Mouse (Mus musculus) C2C12 (cell line): Measurements from ENCODE around the gene Wdr91. TPM values are rescaled to one million over a fixed set of nuclear protein-coding genes. Genes with fewer than 3 reads are reported as not detected.

Source experiments
- H3K27me3 ChIP-seq: one replicate; pipeline ENCODE4 v1.6.1; 2011; ENCODE audit not compliant: control insufficient read depth, insufficient read depth, insufficient read length
- H3K36me3 ChIP-seq: one replicate; pipeline ENCODE4 v1.6.1; 2011; ENCODE audit not compliant: control insufficient read depth, insufficient read depth
- H3K4me3 ChIP-seq: one replicate; pipeline ENCODE4 v1.5.1; 2011; ENCODE audit warnings: mild to moderate bottlenecking, control low read depth; ENCODE audit not compliant: poor library complexity, insufficient read depth, severe bottlenecking
- H3K79me2 ChIP-seq: one replicate; pipeline ENCODE4 v1.6.1; 2011; ENCODE audit not compliant: control insufficient read depth, insufficient read depth
- H3K79me3 ChIP-seq: one replicate; pipeline ENCODE4 v1.6.1; 2011; ENCODE audit warnings: low read depth, control low read depth
- H3ac ChIP-seq: one replicate; pipeline ENCODE3; 2011; ENCODE audit warnings: low read depth; ENCODE audit not compliant: control insufficient read depth, insufficient read length
- CEBPB ChIP-seq: IDR thresholded peaks from one replicate; pipeline ENCODE4 v1.6.1; 2011; ENCODE audit warnings: low read depth, mild to moderate bottlenecking, control low read depth, moderate library complexity
- CTCF ChIP-seq: IDR thresholded peaks from one replicate; pipeline ENCODE4 v1.5.1; 2011; ENCODE audit not compliant: control insufficient read depth, insufficient read depth, insufficient read length
- FOSL1 ChIP-seq: IDR thresholded peaks from one replicate; pipeline ENCODE4 v1.8.0; 2011; ENCODE audit warnings: mild to moderate bottlenecking, low read length; ENCODE audit not compliant: poor library complexity, insufficient read depth, severe bottlenecking
- MAX ChIP-seq: IDR thresholded peaks from one replicate; pipeline ENCODE4 v1.6.1; 2011; ENCODE audit warnings: mild to moderate bottlenecking, control low read depth
- MYOD1 ChIP-seq: IDR thresholded peaks from one replicate; pipeline ENCODE4 v1.6.1; 2011; ENCODE audit warnings: low read depth; ENCODE audit not compliant: control insufficient read depth, insufficient read length
- MYOG ChIP-seq: IDR thresholded peaks from one replicate; pipeline ENCODE4 v1.6.1; 2011; ENCODE audit not compliant: control insufficient read depth, insufficient read length; ENCODE audit errors: extremely low read depth
- USF1 ChIP-seq: IDR thresholded peaks from one replicate; pipeline ENCODE4 v1.6.1; 2011; ENCODE audit warnings: low read depth, mild to moderate bottlenecking, control low read depth, moderate library complexity
- polyA plus RNA-seq: library from polyadenylated mRNA; unstranded; fragments of >200 nt; fragmentation: generic; extraction: Trizol; gene quantifications from one replicate; pipeline ENCODE4 v1.2.1, GENCODE M21; 2012; ENCODE audit warnings: missing spikeins

Gene Wdr91
- polyA plus RNA-seq, 1 experiment, result 12.8 TPM

DNA sequence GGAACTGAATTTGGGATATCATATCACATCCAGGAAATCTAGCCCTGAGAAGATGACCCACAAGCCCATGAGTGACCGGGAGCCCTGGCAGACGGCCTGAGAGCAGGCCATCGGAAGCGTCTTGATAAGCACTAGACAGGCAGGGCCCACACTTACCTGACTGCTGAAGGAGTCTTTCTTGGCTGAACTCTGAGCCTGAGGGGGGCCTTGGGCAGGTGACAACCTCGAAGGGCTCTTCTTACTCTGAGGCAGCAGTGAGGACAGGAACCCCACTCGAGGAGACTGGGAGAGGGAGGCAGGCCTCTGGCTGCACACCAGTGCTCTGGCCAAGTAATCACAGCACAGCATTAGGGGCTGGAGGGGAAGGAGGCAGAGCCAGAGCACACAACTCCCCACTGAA, 6.3 kb downstream of the Wdr91 start:
- Histone ChIP-seq H3K79me2 (peaks cover 2% of the 10 kb centered on the region), H3ac (no peak overlapping the region), H3K27me3 (no peaks in the 10 kb centered on the region), H3K4me3 (no peak overlapping the region), H3K79me3 (no peaks in the 10 kb centered on the region), H3K36me3 (peaks cover 38% of the 10 kb centered on the region)
- TF ChIP-seq CTCF (no peak), MYOD1 (no peak), USF1 (no peak), FOSL1 (no peak), CEBPB (no peak), MYOG (no peak), MAX (no peak)

GRCm38 (mm10) chr6:34903851-34904250, 6.8 kb downstream of the Wdr91 start:
- Histone ChIP-seq H3ac (no peak overlapping the region), H3K27me3 (no peaks in the 10 kb centered on the region), H3K79me3 (no peaks in the 10 kb centered on the region), H3K36me3 (peaks cover 38% of the 10 kb centered on the region), H3K79me2 (no peaks in the 10 kb centered on the region), H3K4me3 (no peak overlapping the region)
- TF ChIP-seq CTCF (no peak), FOSL1 (no peak), MYOD1 (no peak), MAX (no peak), USF1 (no peak), MYOG (no peak), CEBPB (no peak)

- H3K27me3 ChIP-seq, result no peaks in the 10 kb centered on the region
- H3ac ChIP-seq, result no peak overlapping the region
- no peak for TF ChIP-seq CTCF
- TF ChIP-seq MAX, result no peak
- TF ChIP-seq USF1, result no peak
- TF ChIP-seq MYOD1, result no peak
- TF ChIP-seq FOSL1, result no peak
- no peak for TF ChIP-seq CEBPB
- TF ChIP-seq MYOG, result no peak
- H3K4me3 ChIP-seq, result no peak overlapping the region
- no peaks in the 10 kb centered on the region for H3K79me2 ChIP-seq
- peaks cover 38% of the 10 kb centered on the region for H3K36me3 ChIP-seq
- no peaks in the 10 kb centered on the region for H3K79me3 ChIP-seq
Measured at GRCm38 (mm10) chr6:34903441-34903840, 7.2 kb downstream of the Wdr91 start.

DNA sequence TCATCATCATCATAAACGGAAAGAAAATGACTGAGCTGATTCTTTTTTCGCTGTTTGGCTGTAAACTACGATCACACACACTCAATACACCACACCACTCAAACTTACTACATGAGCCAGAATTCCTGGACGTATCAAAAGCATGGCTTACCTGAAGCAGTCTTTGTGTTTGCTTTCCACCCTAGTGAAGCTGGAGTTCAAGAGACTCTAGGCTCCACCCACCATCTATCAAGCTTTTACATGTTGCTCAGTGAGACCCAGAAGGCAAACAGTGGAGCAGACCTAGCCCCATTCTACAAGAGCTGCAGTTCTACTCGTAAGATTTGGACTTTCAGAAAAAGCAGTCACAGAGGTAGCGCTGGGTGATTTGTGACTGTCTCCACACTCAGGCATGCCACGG, 8.1 kb downstream of the Wdr91 start:
- H3K36me3 ChIP-seq, result peaks cover 32% of the 10 kb centered on the region
- H3K4me3 ChIP-seq, result no peak overlapping the region
- no peaks in the 10 kb centered on the region for H3K79me3 ChIP-seq
- H3K27me3 ChIP-seq, result no peaks in the 10 kb centered on the region
- H3K79me2 ChIP-seq, result no peaks in the 10 kb centered on the region
- H3ac ChIP-seq, result no peak overlapping the region
- TF ChIP-seq USF1 (no peak), CTCF (no peak), MYOG (no peak), MAX (no peak), FOSL1 (no peak)

DNA sequence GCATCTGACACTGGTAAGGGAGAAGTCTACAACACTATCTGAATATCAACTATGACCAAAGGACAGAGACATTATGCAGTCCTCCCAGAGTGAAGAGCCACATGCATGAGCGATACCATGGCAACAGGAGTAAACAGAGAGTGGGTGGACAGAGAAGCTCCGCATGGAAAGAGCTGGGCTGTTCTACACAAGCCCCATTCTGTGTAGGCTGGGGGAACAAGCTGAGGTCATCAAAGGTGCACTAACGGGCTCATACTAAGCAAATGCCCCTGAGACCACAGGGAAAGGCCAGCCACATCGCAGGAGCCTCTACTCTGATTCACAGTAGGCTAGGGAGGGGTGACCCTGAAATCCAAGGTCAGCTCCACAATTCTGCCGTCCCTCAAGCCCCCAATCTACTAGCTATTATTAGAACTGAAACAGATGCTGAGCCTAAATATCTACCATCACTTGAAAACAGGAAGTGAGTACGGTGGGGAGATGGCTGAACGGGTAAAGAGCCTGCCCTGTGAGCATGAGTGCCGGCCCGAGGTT, 8.7 kb downstream of the Wdr91 start:
- H3ac ChIP-seq, result no peak overlapping the region
- no peaks in the 10 kb centered on the region for H3K79me2 ChIP-seq
- TF ChIP-seq CTCF (no peak), MAX (no peak), FOSL1 (no peak)
- H3K36me3 ChIP-seq, result peaks cover 33% of the 10 kb centered on the region
- no peaks in the 10 kb centered on the region for H3K79me3 ChIP-seq
- no peaks in the 10 kb centered on the region for H3K27me3 ChIP-seq
- H3K4me3 ChIP-seq, result no peak overlapping the region

GRCm38 (mm10) chr6:34900990-34901389, 9.7 kb downstream of the Wdr91 start:
- Histone ChIP-seq H3K79me3 (no peaks in the 10 kb centered on the region), H3K36me3 (peaks cover 25% of the 10 kb centered on the region), H3K27me3 (no peaks in the 10 kb centered on the region), H3K79me2 (no peaks in the 10 kb centered on the region), H3ac (no peak overlapping the region), H3K4me3 (no peak overlapping the region)
- no peak for TF ChIP-seq USF1
- no peak for TF ChIP-seq MAX
- no peak for TF ChIP-seq MYOD1

GRCm38 (mm10) chr6:34899127-34899526, 11.5 kb downstream of the Wdr91 start:
- no peak overlapping the region for H3K4me3 ChIP-seq
- TF ChIP-seq CEBPB (no peak), FOSL1 (no peak), CTCF (no peak), USF1 (no peak), MYOD1 (no peak), MAX (no peak), MYOG (no peak)

More at GRCm38 (mm10) chr6:34899127-34899526, 11.5 kb downstream of the Wdr91 start:
- H3K36me3 ChIP-seq, result peaks cover 27% of the 10 kb centered on the region
- no peak overlapping the region for H3ac ChIP-seq
- H3K79me2 ChIP-seq, result no peaks in the 10 kb centered on the region
- H3K79me3 ChIP-seq, result no peaks in the 10 kb centered on the region
- no peaks in the 10 kb centered on the region for H3K27me3 ChIP-seq
